Mouse (Mus musculus): ENCODE results near the gene Frmd8. TPM values are rescaled to one million over a fixed set of nuclear protein-coding genes. Genes with fewer than 3 reads are reported as not detected.

Gene Frmd8
- polyA plus RNA-seq, 1 experiment from 2014 or later, result 37.4 TPM

DNA sequence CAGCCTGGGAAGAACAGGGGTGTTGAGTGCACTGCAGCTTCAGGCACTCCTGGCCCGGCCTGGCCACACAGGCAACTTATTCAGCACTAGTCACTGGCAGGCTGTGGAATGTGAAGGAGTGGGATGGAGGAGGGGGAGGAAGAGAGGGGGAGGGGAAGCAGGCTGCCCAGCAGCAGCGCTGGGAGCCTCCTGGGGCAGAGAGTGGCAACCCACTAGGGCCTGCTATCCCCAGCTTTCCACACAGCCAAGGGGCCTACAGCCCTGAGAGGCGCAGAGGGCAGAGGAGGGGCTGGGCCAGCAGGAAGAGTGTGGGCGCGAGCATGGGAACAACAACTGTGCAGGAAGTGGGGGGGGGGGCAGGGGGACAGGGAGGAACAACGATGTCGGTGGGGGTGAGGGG is 3.8 kb downstream of the Frmd8 start:
- no peaks in the 10 kb centered on the region for H3K27me3 ChIP-seq
- peak overlapping the region; percentile 69 for H3K27ac ChIP-seq (replicated peaks)
- H3K9ac ChIP-seq, result peak overlapping the region; percentile 23; the same call in 1 of the 2 replicates
- no peak overlapping the region for H3K4me3 ChIP-seq (replicated peaks)
- peak overlapping the region; percentile 17 for H3K4me2 ChIP-seq (replicated peaks)
- peaks cover 43% of the 10 kb centered on the region for H3K4me1 ChIP-seq
- 6% methylated on average over 5 of the region's 7 CpGs for WGBS
- peak; percentile 27; the same call in 1 of the 2 replicates for ATAC-seq (ENCODE audit: insufficient number of reproducible peaks, low FRiP score, low TSS enrichment, low read depth)
- H3K9me3 ChIP-seq (replicated peaks), result no peaks in the 10 kb centered on the region
- H3K36me3 ChIP-seq, result peaks cover 47% of the 10 kb centered on the region

DNA sequence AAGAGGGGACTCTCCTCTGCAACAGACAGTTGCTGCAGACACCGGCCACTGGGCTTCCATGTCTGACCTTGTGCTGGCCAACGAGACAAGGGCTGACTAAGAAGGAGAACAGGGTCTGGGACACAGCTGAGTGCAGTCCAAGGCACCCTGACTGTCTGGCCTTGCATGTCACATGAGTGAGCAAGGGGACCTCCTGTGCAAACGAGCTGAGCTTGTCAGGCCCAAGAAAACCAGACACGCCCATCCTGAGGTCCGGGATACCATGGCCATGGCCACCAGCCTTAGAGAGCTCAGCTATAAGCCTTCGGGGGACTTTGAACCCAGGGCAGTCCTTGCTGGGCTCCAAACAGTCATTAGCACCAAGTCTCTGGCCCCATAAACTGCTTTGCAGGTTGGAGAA is 7.0 kb downstream of the Frmd8 start:
- H3K4me2 ChIP-seq (replicated peaks), result no peak overlapping the region
- no peak overlapping the region for H3K9ac ChIP-seq
- no peaks in the 10 kb centered on the region for H3K27me3 ChIP-seq
- no peaks in the 10 kb centered on the region for H3K9me3 ChIP-seq (replicated peaks)
- H3K4me1 ChIP-seq, result peaks cover 24% of the 10 kb centered on the region
- 84% methylated on average over 6 of the region's 6 CpGs for WGBS
- no peak overlapping the region for H3K27ac ChIP-seq (replicated peaks)
- H3K36me3 ChIP-seq, result peaks cover 78% of the 10 kb centered on the region
- ATAC-seq (ENCODE audit: insufficient number of reproducible peaks, low FRiP score, low TSS enrichment, low read depth), result no peak
- no peak overlapping the region for H3K4me3 ChIP-seq (replicated peaks)

DNA sequence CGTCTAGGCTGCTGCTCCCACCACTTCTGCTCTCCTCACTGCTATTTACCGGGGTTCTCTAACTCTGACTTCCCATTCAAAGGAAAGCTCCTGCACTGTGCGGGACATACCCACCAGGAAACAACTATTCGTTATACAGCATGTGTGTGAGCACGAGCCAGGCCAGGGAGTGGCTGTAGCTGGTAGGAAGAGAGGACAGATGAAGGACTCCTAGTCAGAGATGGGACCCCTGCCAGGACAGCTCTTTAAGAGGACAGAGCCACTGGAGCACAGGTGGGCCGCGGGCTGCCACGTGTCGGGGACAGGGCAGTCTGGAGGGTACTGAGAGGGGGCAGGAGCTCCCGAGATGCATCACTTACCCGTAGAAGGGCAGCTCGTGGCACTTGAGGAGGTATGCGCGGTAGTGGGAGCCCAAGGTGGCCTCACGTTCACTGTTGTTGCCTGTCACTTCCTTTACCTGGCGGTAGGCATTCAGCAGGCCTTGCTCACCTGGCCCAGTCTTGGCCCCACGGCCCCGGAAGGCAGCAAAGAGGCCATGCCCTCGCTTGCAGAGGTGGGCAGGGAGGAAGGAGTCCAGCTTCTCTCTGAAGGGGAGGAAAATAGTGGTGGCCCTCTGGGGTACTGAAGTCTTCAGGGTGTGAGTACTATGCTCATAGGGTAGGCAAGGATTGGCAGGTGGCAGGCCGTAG is 10.2 kb downstream of the Frmd8 start:
- Histone ChIP-seq H3K36me3 (peaks cover 96% of the 10 kb centered on the region), H3K27me3 (no peaks in the 10 kb centered on the region), H3K4me1 (no peaks in the 10 kb centered on the region), H3K4me3 (replicated peaks) (no peak overlapping the region), H3K9ac (no peak overlapping the region), H3K4me2 (replicated peaks) (no peak overlapping the region), H3K9me3 (replicated peaks) (no peaks in the 10 kb centered on the region), H3K27ac (replicated peaks) (no peak overlapping the region)
- 93% methylated on average over 20 of the region's 20 CpGs for WGBS
- no peak for ATAC-seq (ENCODE audit: insufficient number of reproducible peaks, low FRiP score, low TSS enrichment, low read depth)

DNA sequence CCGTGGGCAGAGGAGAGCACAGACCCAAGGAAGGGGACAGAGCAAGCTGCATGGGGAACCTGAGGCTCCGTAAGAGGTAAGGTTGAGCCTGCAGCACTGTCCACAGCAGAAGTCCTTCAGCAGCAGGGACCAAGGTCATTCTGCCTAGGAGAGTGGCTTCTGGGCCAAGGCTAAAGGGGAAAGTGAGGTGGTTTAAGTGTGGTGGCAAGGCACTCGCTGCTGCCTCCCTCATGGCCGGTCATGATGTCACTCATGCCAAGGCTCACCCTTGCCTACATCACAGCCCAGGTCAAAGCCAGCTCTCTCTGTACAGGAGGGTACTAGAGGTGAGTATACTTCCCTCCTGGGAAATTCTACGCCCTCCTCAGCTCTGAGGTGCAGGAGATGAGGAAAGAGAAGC is 11.3 kb downstream of the Frmd8 start:
- Histone ChIP-seq H3K9me3 (replicated peaks) (no peaks in the 10 kb centered on the region), H3K4me3 (replicated peaks) (no peak overlapping the region), H3K27me3 (no peaks in the 10 kb centered on the region), H3K27ac (replicated peaks) (no peak overlapping the region), H3K9ac (no peak overlapping the region), H3K36me3 (peaks cover 96% of the 10 kb centered on the region), H3K4me2 (replicated peaks) (no peak overlapping the region), H3K4me1 (no peaks in the 10 kb centered on the region)
- no peak for ATAC-seq (ENCODE audit: insufficient number of reproducible peaks, low FRiP score, low TSS enrichment, low read depth)
- WGBS, result 95% methylated on average over 5 of the region's 5 CpGs

DNA sequence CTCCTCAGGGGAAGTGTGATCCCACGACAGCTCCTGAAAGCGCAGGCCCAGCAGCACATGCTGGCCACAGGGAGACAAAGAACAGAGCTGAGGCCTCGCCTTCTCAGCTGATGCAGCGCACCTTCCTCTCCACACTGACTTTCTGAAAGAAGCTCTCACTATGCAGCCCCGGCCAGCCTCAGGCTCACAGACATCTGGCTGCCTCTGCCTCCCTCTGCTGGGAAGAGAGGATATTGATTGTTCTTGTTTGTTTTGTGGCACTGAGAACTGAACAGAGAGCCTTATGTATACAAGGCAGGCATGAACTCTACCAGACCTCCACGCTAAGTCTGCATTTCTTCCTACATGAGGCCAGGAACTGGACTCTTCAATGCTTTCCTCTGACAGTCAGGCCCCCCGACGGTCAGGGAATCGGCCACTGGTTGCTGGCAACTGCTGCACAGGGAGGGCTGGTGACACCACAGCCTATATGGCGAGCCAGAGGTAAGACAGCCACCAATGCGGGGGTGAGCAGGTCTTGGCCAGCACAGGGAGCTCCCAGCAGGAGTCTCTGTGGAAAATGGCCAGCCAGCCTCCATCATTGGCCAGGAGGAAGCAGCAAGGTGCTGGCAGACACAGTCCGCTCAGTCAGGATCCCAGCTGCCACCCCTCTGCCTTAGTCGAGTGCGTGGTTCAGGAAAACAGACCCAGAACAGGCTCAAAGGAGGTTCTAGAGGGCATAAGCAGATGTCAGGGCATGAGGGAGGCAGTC is 12.6 kb downstream of the Frmd8 start:
- Histone ChIP-seq H3K27ac (replicated peaks) (no peak overlapping the region), H3K9me3 (replicated peaks) (no peaks in the 10 kb centered on the region), H3K27me3 (no peaks in the 10 kb centered on the region), H3K4me2 (replicated peaks) (no peak overlapping the region), H3K9ac (no peak overlapping the region), H3K4me1 (no peaks in the 10 kb centered on the region), H3K4me3 (replicated peaks) (no peak overlapping the region), H3K36me3 (peaks cover 96% of the 10 kb centered on the region)
- 96% methylated on average over 14 of the region's 14 CpGs for WGBS
- no peak for ATAC-seq (ENCODE audit: insufficient number of reproducible peaks, low FRiP score, low TSS enrichment, low read depth)

DNA sequence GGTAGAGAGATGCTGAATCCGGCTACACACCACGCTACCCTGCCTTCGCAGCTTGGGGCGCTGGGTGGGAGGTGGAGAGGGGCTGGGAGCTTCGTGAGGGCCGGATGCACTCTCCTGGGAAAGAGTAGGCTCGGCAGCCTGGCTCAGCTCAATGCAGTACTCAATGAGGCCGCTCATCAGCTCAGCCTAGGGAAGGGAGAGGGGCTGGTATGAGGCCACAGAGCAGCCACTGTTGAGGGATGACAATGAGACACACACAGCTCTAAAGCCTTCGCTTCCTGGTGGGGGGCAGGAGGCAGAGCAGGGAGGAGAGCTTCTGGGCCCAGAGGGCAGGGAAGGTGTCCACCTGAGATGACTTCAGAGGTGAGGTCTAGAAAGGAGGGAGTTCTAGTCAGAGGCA is 18.5 kb downstream of the Frmd8 start:
- Histone ChIP-seq H3K27ac (replicated peaks) (no peak overlapping the region), H3K9ac (no peak overlapping the region), H3K4me3 (replicated peaks) (no peak overlapping the region), H3K4me2 (replicated peaks) (no peak overlapping the region), H3K36me3 (peaks cover 82% of the 10 kb centered on the region), H3K4me1 (0 out of 2 replicates have a peak, but pooled peaks cover 2% of the 10 kb centered on the region), H3K27me3 (no peaks in the 10 kb centered on the region), H3K9me3 (replicated peaks) (no peaks in the 10 kb centered on the region)
- no peak for ATAC-seq (ENCODE audit: insufficient number of reproducible peaks, low FRiP score, low TSS enrichment, low read depth)
- WGBS, result 61% methylated on average over 9 of the region's 9 CpGs

DNA sequence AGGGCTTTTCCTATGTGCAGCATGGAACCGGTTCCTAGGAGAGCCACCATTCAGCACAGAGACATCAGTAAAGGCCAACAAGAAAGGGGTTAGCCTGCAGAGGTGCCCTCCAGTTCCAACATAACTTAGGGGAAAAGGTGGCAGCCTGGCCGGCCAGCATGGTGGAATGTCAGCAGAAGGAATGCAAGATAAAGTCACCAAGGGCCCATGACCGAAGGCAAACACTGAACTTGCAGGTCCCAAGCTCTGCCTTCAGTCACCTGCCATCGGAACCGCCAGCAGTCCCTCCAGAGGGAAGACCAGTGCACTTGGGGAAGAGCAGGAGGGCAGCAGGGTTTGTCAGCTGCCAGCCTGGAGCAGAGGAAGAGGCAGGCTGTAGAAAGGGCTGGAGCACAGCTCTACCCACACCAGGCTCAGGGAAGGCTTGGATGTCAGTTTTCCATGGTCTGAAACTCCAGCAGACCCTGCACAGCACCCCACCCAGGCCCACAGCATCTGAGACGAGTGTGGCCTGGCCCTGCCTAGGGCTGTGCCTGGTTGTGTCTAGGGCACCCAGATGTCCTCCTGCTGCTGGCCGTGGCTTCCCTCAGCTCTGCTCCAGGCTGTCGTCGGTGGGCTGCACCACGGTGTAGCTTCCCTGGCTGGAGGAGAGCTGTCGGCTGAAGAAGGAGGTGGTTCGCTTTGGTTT is 22.9 kb downstream of the Frmd8 start:
- Histone ChIP-seq H3K4me1 (peaks cover 41% of the 10 kb centered on the region), H3K4me2 (replicated peaks) (no peak overlapping the region), H3K9me3 (replicated peaks) (no peaks in the 10 kb centered on the region), H3K36me3 (peaks cover 46% of the 10 kb centered on the region), H3K27ac (replicated peaks) (peak overlapping the region; percentile 45; the same call in 1 of the 2 replicates), H3K4me3 (replicated peaks) (no peak overlapping the region), H3K27me3 (no peaks in the 10 kb centered on the region), H3K9ac (no peak overlapping the region)
- no peak for ATAC-seq (ENCODE audit: insufficient number of reproducible peaks, low FRiP score, low TSS enrichment, low read depth)
- WGBS, result 81% methylated on average over 12 of the region's 12 CpGs

DNA sequence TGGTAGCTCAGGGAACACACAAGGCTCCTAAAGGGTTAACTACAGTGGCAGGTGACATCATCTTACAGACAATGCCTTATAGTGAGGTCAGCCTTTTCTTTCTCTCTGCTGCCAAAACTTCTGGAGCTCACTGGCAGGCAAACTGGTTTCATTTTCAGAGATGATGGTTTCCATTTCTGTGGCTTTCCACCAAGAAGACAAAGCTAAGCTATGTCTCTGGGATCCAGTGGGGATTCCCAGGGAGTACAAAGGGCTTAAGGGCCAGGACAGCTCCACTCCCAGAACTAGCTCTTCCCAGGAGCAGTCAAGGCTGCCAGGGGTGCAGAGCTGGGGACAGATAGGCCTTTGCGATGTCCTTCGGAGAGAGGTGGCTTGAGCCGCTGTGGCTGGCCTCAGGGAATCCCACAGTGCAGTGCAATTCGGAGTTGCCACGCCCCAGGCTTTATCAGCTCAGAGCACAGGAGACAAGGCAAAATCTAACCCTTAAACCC is 23.5 kb downstream of the Frmd8 start:
- H3K27me3 ChIP-seq, result no peaks in the 10 kb centered on the region
- no peaks in the 10 kb centered on the region for H3K9me3 ChIP-seq (replicated peaks)
- H3K27ac ChIP-seq (replicated peaks), result peak overlapping the region; percentile 45
- WGBS, result 64% methylated on average over 5 of the region's 5 CpGs
- no peak overlapping the region for H3K4me3 ChIP-seq (replicated peaks)
- no peak overlapping the region for H3K9ac ChIP-seq
- H3K4me1 ChIP-seq, result peaks cover 47% of the 10 kb centered on the region
- H3K36me3 ChIP-seq, result peaks cover 40% of the 10 kb centered on the region
- ATAC-seq (ENCODE audit: insufficient number of reproducible peaks, low FRiP score, low TSS enrichment, low read depth), result no peak
- H3K4me2 ChIP-seq (replicated peaks), result no peak overlapping the region

DNA sequence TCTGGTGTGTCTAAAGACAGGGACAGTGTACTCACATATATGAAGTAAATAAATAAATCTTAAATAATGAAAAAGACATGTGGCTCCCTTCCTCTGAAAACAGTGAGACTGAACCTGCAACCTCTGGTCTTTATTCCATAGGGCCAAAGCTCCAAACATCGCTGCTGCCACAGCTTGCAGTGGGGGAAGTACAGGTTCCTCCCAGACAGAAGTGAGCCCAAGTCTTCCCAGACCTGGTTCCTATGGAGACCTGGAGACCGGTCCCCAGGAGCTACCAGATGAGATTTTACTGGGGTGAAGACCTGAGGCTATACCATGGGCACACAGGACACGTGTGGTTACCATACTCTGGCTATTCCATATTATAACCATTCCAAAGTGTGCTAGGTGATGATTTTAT is 24.2 kb downstream of the Frmd8 start:
- ATAC-seq (ENCODE audit: insufficient number of reproducible peaks, low FRiP score, low TSS enrichment, low read depth), result no peak
- WGBS, result 84% methylated on average over 3 of the region's 3 CpGs

DNA sequence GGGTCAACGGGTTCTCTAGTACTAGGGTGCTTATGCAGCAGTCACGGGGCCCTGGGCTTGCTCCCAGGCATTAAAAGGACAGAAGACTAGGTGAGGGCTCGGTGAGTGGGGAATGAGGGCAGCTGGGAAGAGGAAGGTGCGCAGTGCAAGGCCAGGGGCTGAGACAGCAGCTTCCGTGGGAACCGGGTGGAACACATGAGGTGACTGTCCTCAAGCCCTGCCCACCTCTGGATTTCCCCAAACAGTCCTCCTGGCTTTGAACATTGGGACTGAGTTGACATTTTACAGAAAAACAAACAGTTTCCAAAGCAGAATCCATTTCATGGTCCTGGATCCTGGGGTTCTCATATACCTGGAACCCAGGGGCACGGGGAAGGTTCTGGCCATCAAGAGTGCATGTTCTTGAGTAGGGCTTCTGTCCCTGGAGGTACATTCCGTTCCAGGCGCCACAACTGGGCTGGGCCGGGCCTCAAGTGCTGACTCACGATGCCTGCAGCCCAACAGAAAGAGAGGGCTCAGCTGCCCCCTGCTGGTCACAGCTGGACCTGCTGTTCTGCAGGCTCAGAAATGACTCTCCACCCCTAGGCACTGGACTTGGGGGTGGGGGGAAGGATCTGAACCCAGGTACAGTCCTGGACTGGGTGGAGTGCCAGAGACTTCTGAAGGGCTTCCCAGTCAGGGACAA is 25.1 kb downstream of the Frmd8 start:
- Histone ChIP-seq H3K27ac (replicated peaks) (peak overlapping the region; percentile 99), H3K36me3 (peaks cover 24% of the 10 kb centered on the region), H3K27me3 (no peaks in the 10 kb centered on the region), H3K4me2 (replicated peaks) (no peak overlapping the region; the same call in 1 of the 2 replicates), H3K4me1 (peaks cover 58% of the 10 kb centered on the region), H3K9me3 (replicated peaks) (no peaks in the 10 kb centered on the region), H3K9ac (no peak overlapping the region), H3K4me3 (replicated peaks) (no peak overlapping the region)
- ATAC-seq (ENCODE audit: insufficient number of reproducible peaks, low FRiP score, low TSS enrichment, low read depth), result 0 out of 2 replicates have a peak, but pooled peaks have one; percentile 15
- WGBS, result 27% methylated on average over 11 of the region's 11 CpGs

More for the DNA sequence above, 24.2 kb downstream of the Frmd8 start:
- Histone ChIP-seq H3K9me3 (replicated peaks) (no peaks in the 10 kb centered on the region), H3K27me3 (no peaks in the 10 kb centered on the region), H3K36me3 (peaks cover 33% of the 10 kb centered on the region), H3K4me1 (peaks cover 53% of the 10 kb centered on the region), H3K4me3 (replicated peaks) (no peak overlapping the region), H3K27ac (replicated peaks) (no peak overlapping the region), H3K9ac (no peak overlapping the region), H3K4me2 (replicated peaks) (no peak overlapping the region)
